Mouse (Mus musculus) hindbrain, embryonic 10.5 days (tissue): ENCODE measurements around the gene Mast3. TPM values are rescaled to one million over a fixed set of nuclear protein-coding genes. Genes with fewer than 3 reads are reported as not detected.

Experiments used
- DNase-seq: peaks from one replicate; pipeline ENCODE4 v3.0.0-alpha.2; 2017; ENCODE audit warnings: low spot score
- H3K27ac ChIP-seq: fragments of 300-500 bp; sonication (generic); 2 replicates; pipeline ENCODE4 v1.5.1; 2016; ENCODE audit warnings: mild to moderate bottlenecking, moderate library complexity
- H3K27me3 ChIP-seq: fragments of 300-500 bp; sonication (generic); 2 replicates; pipeline ENCODE4 v1.6.1; 2016; ENCODE audit warnings: mild to moderate bottlenecking; ENCODE audit not compliant: poor library complexity, insufficient read depth, severe bottlenecking
- H3K36me3 ChIP-seq: fragments of 300-500 bp; sonication (generic); 2 replicates; pipeline ENCODE4 v1.6.1; 2016; ENCODE audit warnings: mild to moderate bottlenecking, moderate library complexity
- H3K4me1 ChIP-seq: fragments of 300-500 bp; sonication (generic); replicated peaks from 2 replicates; pipeline ENCODE4 v1.6.1; 2016; ENCODE audit warnings: mild to moderate bottlenecking
- H3K4me3 ChIP-seq: fragments of 300-500 bp; sonication (generic); 2 replicates; pipeline ENCODE4 v1.5.1; 2016; ENCODE audit warnings: mild to moderate bottlenecking, moderate library complexity
- H3K9me3 ChIP-seq: fragments of 300-500 bp; sonication (generic); 2 replicates; pipeline ENCODE4 v1.6.1; 2016; ENCODE audit warnings: mild to moderate bottlenecking, moderate library complexity
- WGBS: fragments of 180-500 bp; shearing (Covaris S2); methylation state at CpG from one replicate; pipeline ENCODE4 v1.1.7; 2016; 5-methylcytosine and 5-hydroxymethylcytosine counted together
- polyA plus RNA-seq: library from polyadenylated mRNA; unstranded; fragments of >200 nt; fragmentation: Nextera tagmentation; extraction: Ambion mirVana; gene quantifications from 2 replicates; pipeline ENCODE4 v1.2.1, GENCODE M21; 2016

Mast3 gene
- polyA plus RNA-seq: 11.4 and 18.2 TPM in 2 replicates

GRCm38 (mm10) chr8:70804481-70805206 is at the start of gene Mast3:
Gene Mast3 (minus strand): TSS chr8:70805054.
- peak; percentile 87 for DNase-seq
- H3K4me3 ChIP-seq: peak within 1 kb of the TSS; percentile 58
- peaks cover 30% of the 10 kb centered on the region for H3K4me1 ChIP-seq
- 1% methylated on average over 45 of the region's 45 CpGs for WGBS
- no peaks in the 10 kb centered on the region for H3K36me3 ChIP-seq
- H3K27ac ChIP-seq: no peak within 1 kb of the TSS; the same call in 1 of the 2 replicates
- no peaks in the 10 kb centered on the region for H3K9me3 ChIP-seq
- H3K27me3 ChIP-seq: peaks cover 92% of the 10 kb centered on the region

- no peak for DNase-seq
- WGBS: 86% methylated on average over 2 of the region's 2 CpGs
- Histone ChIP-seq H3K4me3 (no peak overlapping the region), H3K27me3 (peaks cover 45% of the 10 kb centered on the region), H3K36me3 (peaks cover 30% of the 10 kb centered on the region), H3K9me3 (no peaks in the 10 kb centered on the region), H3K4me1 (peaks cover 48% of the 10 kb centered on the region), H3K27ac (no peak overlapping the region)
These were observed 49.0 kb upstream of the Mast3 start for GRCm38 (mm10) chr8:70853863-70854262.

GRCm38 (mm10) chr8:70852595-70853231 is 47.9 kb upstream of the Mast3 start:
- Histone ChIP-seq H3K36me3 (peaks cover 30% of the 10 kb centered on the region), H3K27ac (no peak overlapping the region), H3K27me3 (peaks cover 52% of the 10 kb centered on the region), H3K4me1 (peaks cover 36% of the 10 kb centered on the region), H3K4me3 (no peak overlapping the region), H3K9me3 (no peaks in the 10 kb centered on the region)
- no peak for DNase-seq
- 89% methylated on average over 41 of the region's 41 CpGs for WGBS

- no peaks in the 10 kb centered on the region for H3K9me3 ChIP-seq
- H3K27ac ChIP-seq: no peak overlapping the region
- H3K4me3 ChIP-seq: no peak overlapping the region
- DNase-seq: no peak
- H3K27me3 ChIP-seq: peaks cover 55% of the 10 kb centered on the region
- peaks cover 30% of the 10 kb centered on the region for H3K36me3 ChIP-seq
- WGBS: 67% methylated on average over 6 of the region's 6 CpGs
- H3K4me1 ChIP-seq: peaks cover 30% of the 10 kb centered on the region
These were observed 47.0 kb upstream of the Mast3 start for GRCm38 (mm10) chr8:70851837-70852236.

- no peak overlapping the region for H3K27ac ChIP-seq
- H3K4me3 ChIP-seq: no peak overlapping the region
- peaks cover 30% of the 10 kb centered on the region for H3K36me3 ChIP-seq
- DNase-seq: no peak
- peaks cover 52% of the 10 kb centered on the region for H3K27me3 ChIP-seq
- H3K4me1 ChIP-seq: peaks cover 29% of the 10 kb centered on the region
- no peaks in the 10 kb centered on the region for H3K9me3 ChIP-seq
- 84% methylated on average over 4 of the region's 4 CpGs for WGBS
These were observed 46.1 kb upstream of the Mast3 start for GRCm38 (mm10) chr8:70850947-70851346.

GRCm38 (mm10) chr8:70850132-70850845 is 45.4 kb upstream of the Mast3 start:
- peaks cover 46% of the 10 kb centered on the region for H3K27me3 ChIP-seq
- H3K36me3 ChIP-seq: peaks cover 30% of the 10 kb centered on the region
- WGBS: 84% methylated on average over 7 of the region's 7 CpGs
- no peaks in the 10 kb centered on the region for H3K9me3 ChIP-seq
- H3K4me1 ChIP-seq: peaks cover 25% of the 10 kb centered on the region
- H3K27ac ChIP-seq: no peak overlapping the region
- no peak overlapping the region for H3K4me3 ChIP-seq
- DNase-seq: no peak

- Histone ChIP-seq H3K9me3 (no peaks in the 10 kb centered on the region), H3K4me3 (no peak overlapping the region), H3K36me3 (peaks cover 21% of the 10 kb centered on the region), H3K27me3 (peaks cover 37% of the 10 kb centered on the region), H3K4me1 (peaks cover 26% of the 10 kb centered on the region; the same call in 1 of the 2 replicates), H3K27ac (no peak overlapping the region)
- no peak for DNase-seq
- 86% methylated on average over 3 of the region's 3 CpGs for WGBS
These were observed 44.6 kb upstream of the Mast3 start for GRCm38 (mm10) chr8:70849333-70849990.

- Histone ChIP-seq H3K4me3 (no peak overlapping the region), H3K27me3 (peaks cover 53% of the 10 kb centered on the region), H3K9me3 (no peaks in the 10 kb centered on the region), H3K4me1 (peaks cover 28% of the 10 kb centered on the region; the same call in 1 of the 2 replicates), H3K27ac (no peak overlapping the region), H3K36me3 (0 out of 2 replicates have a peak, but pooled peaks cover 3% of the 10 kb centered on the region)
- WGBS: 55% methylated on average over 15 of the region's 15 CpGs
- DNase-seq: no peak
These were observed 41.7 kb upstream of the Mast3 start for GRCm38 (mm10) chr8:70846371-70847154.

- WGBS: 46% methylated on average over 5 of the region's 5 CpGs
- Histone ChIP-seq H3K27ac (no peak overlapping the region), H3K4me3 (no peak overlapping the region), H3K4me1 (peaks cover 39% of the 10 kb centered on the region), H3K9me3 (no peaks in the 10 kb centered on the region), H3K36me3 (no peaks in the 10 kb centered on the region), H3K27me3 (peaks cover 45% of the 10 kb centered on the region)
- DNase-seq: no peak
These were observed 40.3 kb upstream of the Mast3 start for GRCm38 (mm10) chr8:70845108-70845507.

- H3K4me1 ChIP-seq: peaks cover 43% of the 10 kb centered on the region
- peaks cover 40% of the 10 kb centered on the region for H3K27me3 ChIP-seq
- 3% methylated on average over 6 of the region's 6 CpGs for WGBS
- H3K27ac ChIP-seq: peak overlapping the region; percentile 68
- H3K9me3 ChIP-seq: no peaks in the 10 kb centered on the region
- no peak overlapping the region for H3K4me3 ChIP-seq
- DNase-seq: peak; percentile 92
- H3K36me3 ChIP-seq: no peaks in the 10 kb centered on the region
These were observed 39.7 kb upstream of the Mast3 start for GRCm38 (mm10) chr8:70844523-70844922.

- 87% methylated on average over 8 of the region's 8 CpGs for WGBS
- DNase-seq: no peak
- Histone ChIP-seq H3K36me3 (no peaks in the 10 kb centered on the region), H3K4me3 (no peak overlapping the region), H3K27ac (peak overlapping the region; percentile 68), H3K4me1 (peaks cover 45% of the 10 kb centered on the region), H3K27me3 (peaks cover 39% of the 10 kb centered on the region), H3K9me3 (no peaks in the 10 kb centered on the region)
These were observed 39.1 kb upstream of the Mast3 start for GRCm38 (mm10) chr8:70843941-70844340.
